Comparison of ENCODE assay signal across 8 mouse cellular contexts in genomic region chr6:88792147-88792691, GRCm38 (mm10). TPM values are rescaled to one million over a fixed set of nuclear protein-coding genes. Genes with fewer than 3 reads are reported as not detected.
DNase-seq lines count a peak whose midpoint lies in the region; ATAC-seq and TF ChIP-seq lines count a peak whose summit lies in the region.

No protein-coding gene starts in this region.

- no peak for DNase-seq in frontal cortex, postnatal 10 days (ENCODE audit: low spot score in 2 of 2)
- peak; percentile 61 for DNase-seq in brain, adult 2 months (ENCODE audit: low read depth, low spot score)
- DNase-seq in heart, postnatal 0 days (ENCODE audit: low spot score): no peak
- peak; percentile 63 to 67 for DNase-seq in kidney, postnatal 36 days
- DNase-seq in urinary bladder, postnatal 4 days (ENCODE audit: low spot score in 2 of 2): no peak
- DNase-seq in spleen, postnatal 14 days (ENCODE audit: low spot score in 2 of 2): no peak
- DNase-seq in midbrain, embryonic 11.5 days (ENCODE audit: low spot score, missing footprints): no peak

- peak overlapping the region; percentile 52; the same call in 1 of the 2 replicates for H3K27ac ChIP-seq in heart, postnatal 0 days (ENCODE audit: low read depth)
- H3K27ac ChIP-seq in midbrain, embryonic 11.5 days (ENCODE audit: low read depth, low read length): no peak overlapping the region

- peak; percentile 31; the same call in 1 of the 2 replicates for ATAC-seq in frontal cortex, adult (ENCODE audit: low TSS enrichment)
- 0 out of 2 replicates have a peak, but pooled peaks have one; percentile 7 for ATAC-seq in heart, postnatal 0 days (ENCODE audit: insufficient read depth, low read depth)
- ATAC-seq in midbrain, embryonic 11.5 days (ENCODE audit: low FRiP score): no peak

- H3K4me1 ChIP-seq in heart, postnatal 0 days (ENCODE audit: control insufficient read depth, insufficient read depth): peaks cover 25% of the 10 kb centered on the region
- no peaks in the 10 kb centered on the region; the same call in 1 of the 2 replicates for H3K4me1 ChIP-seq in midbrain, embryonic 11.5 days (ENCODE audit: control insufficient read depth, insufficient read depth, low read length)

- no peak overlapping the region for H3K9ac ChIP-seq in heart, postnatal 0 days (replicated peaks; ENCODE audit: low read depth, low read length)
- H3K9ac ChIP-seq in midbrain, embryonic 11.5 days (ENCODE audit: low read length): no peak overlapping the region

- H3K36me3 ChIP-seq in heart, postnatal 0 days (replicated peaks; ENCODE audit: control insufficient read depth, insufficient read depth, low read length): no peaks in the 10 kb centered on the region
- no peaks in the 10 kb centered on the region for H3K36me3 ChIP-seq in midbrain, embryonic 11.5 days (ENCODE audit: control insufficient read depth, insufficient read depth, low read length)

- 49% methylated on average over 7 of the region's 7 CpGs for WGBS in heart, postnatal 0 days
- WGBS in midbrain, embryonic 11.5 days: 31% methylated on average over 7 of the region's 7 CpGs

- no peaks in the 10 kb centered on the region for H3K27me3 ChIP-seq in heart, postnatal 0 days (ENCODE audit: control insufficient read depth, insufficient read depth, low read length)
- no peaks in the 10 kb centered on the region for H3K27me3 ChIP-seq in midbrain, embryonic 11.5 days (ENCODE audit: control insufficient read depth, insufficient read depth, low read length)

- no peaks in the 10 kb centered on the region for H3K9me3 ChIP-seq in heart, postnatal 0 days (replicated peaks; ENCODE audit: control insufficient read depth, low read length)
- no peaks in the 10 kb centered on the region for H3K9me3 ChIP-seq in midbrain, embryonic 11.5 days (ENCODE audit: control insufficient read depth, low read length)

- no peak for TF ChIP-seq CTCF in heart, postnatal 0 days (IDR thresholded peaks at IDR 0.05; ENCODE audit: low read depth)

- H3K4me3 ChIP-seq in heart, postnatal 0 days (ENCODE audit: low read depth, low read length): no peak overlapping the region
- no peak overlapping the region for H3K4me3 ChIP-seq in midbrain, embryonic 11.5 days (ENCODE audit: low read depth, low read length)

- H3K4me2 ChIP-seq in heart, postnatal 0 days (ENCODE audit: low read depth, low read length): no peak overlapping the region
- H3K4me2 ChIP-seq in midbrain, embryonic 11.5 days: no peak overlapping the region

- no peak for TF ChIP-seq EP300 in heart, postnatal 0 days (IDR thresholded peaks at IDR 0.05; ENCODE audit: low read depth)

RNA-seq across cellular contexts. Expression of gene Abtb1, which starts 49.6 kb away (rescaled TPM):
- total RNA-seq in heart, postnatal 0 days (2014; rRNA removed; ENCODE audit: low replicate concordance): 63.9 and 88.0 TPM in 2 replicates
- polyA plus RNA-seq in heart, postnatal 0 days (2015; fragmentation: Nextera tagmentation; extraction: Ambion mirVana): 29.1 and 36.6 TPM in 2 replicates
- polyA plus RNA-seq in midbrain, embryonic 11.5 days (2014; fragmentation: Nextera tagmentation; extraction: Ambion mirVana): 15.4 and 17.4 TPM in 2 replicates

Comparison
In these comparisons a context has a peak if more than half of its experiments do, and no peak if none do; other contexts are left out.
1. DNase-seq: peak in brain, adult 2 months (single experiment) and kidney, postnatal 36 days (2 of 2); none in frontal cortex, postnatal 10 days (0 of 2), heart, postnatal 0 days (single experiment), urinary bladder, postnatal 4 days (0 of 2), spleen, postnatal 14 days (0 of 2) and midbrain, embryonic 11.5 days (single experiment).